Mouse (Mus musculus): ENCODE measurements at regions not wholly inside any gene's neighbourhood (a gene's known extent, or its start where the extent isn't known, plus 50 kb on each side); places are given as distances from the start of the nearest gene placed in this dataset.

GRCm38 (mm10) chr3:17452984-17453383, 495.2 kb upstream of the Cypt12 start:
- intact Hi-C loops (cut with DNase I) = no loop called here
- DNase-seq (ENCODE audit: low spot score in 2 of 2) = no peak

GRCm38 (mm10) chr3:17460545-17460944, 487.7 kb upstream of the Cypt12 start:
- intact Hi-C loops (cut with DNase I) = loop anchor here (10.0 kb wide), 1 partner anchor 314 kb away; no protein-coding TSS in a partner anchor
- DNase-seq (ENCODE audit: low spot score in 2 of 2) = peak in 1 of 2 experiments; percentile 28

- DNase-seq (ENCODE audit: low spot score in 2 of 2) = no peak
- intact Hi-C loops (cut with DNase I) = loop anchor here (10.0 kb wide), 1 partner anchor 313 kb away; no protein-coding TSS in a partner anchor
Measured at GRCm38 (mm10) chr3:17461365-17461764, 486.8 kb upstream of the Cypt12 start.

- DNase-seq (ENCODE audit: low spot score in 2 of 2) = no peak
- intact Hi-C loops (cut with DNase I) = no loop called here
Measured at GRCm38 (mm10) chr3:17473812-17474211, 474.4 kb upstream of the Cypt12 start.

GRCm38 (mm10) chr3:17489240-17490142, 458.7 kb upstream of the Cypt12 start:
- intact Hi-C loops (cut with DNase I) = no loop called here
- DNase-seq (ENCODE audit: low spot score in 2 of 2) = peak in 1 of 2 experiments; percentile 3

- no peak for DNase-seq (ENCODE audit: low spot score in 2 of 2)
- intact Hi-C loops (cut with DNase I) = no loop called here
Measured at GRCm38 (mm10) chr3:17490632-17491031, 457.6 kb upstream of the Cypt12 start.

- intact Hi-C loops (cut with DNase I) = no loop called here
- peak in 1 of 2 experiments; percentile 6 for DNase-seq (ENCODE audit: low spot score in 2 of 2)
Measured at GRCm38 (mm10) chr3:17498291-17498690, 449.9 kb upstream of the Cypt12 start.

GRCm38 (mm10) chr3:17501556-17501955, 446.7 kb upstream of the Cypt12 start:
- intact Hi-C loops (cut with DNase I) = no loop called here
- DNase-seq (ENCODE audit: low spot score in 2 of 2) = no peak

GRCm38 (mm10) chr3:17541346-17541745, 406.9 kb upstream of the Cypt12 start:
- intact Hi-C loops (cut with DNase I) = no loop called here
- DNase-seq (ENCODE audit: low spot score in 2 of 2) = no peak

- intact Hi-C loops (cut with DNase I) = no loop called here
Measured at GRCm38 (mm10) chr3:17547559-17548059, 400.6 kb upstream of the Cypt12 start.

GRCm38 (mm10) chr3:17582487-17582886, 365.7 kb upstream of the Cypt12 start:
- no peak for DNase-seq (ENCODE audit: low spot score in 2 of 2)
- intact Hi-C loops (cut with DNase I) = no loop called here

More at GRCm38 (mm10) chr3:17547559-17548059, 400.6 kb upstream of the Cypt12 start:
- DNase-seq (ENCODE audit: low spot score in 2 of 2) = no peak

GRCm38 (mm10) chr3:17589956-17590546, 358.2 kb upstream of the Cypt12 start:
- intact Hi-C loops (cut with DNase I) = no loop called here

GRCm38 (mm10) chr3:17592463-17592862, 355.7 kb upstream of the Cypt12 start:
- intact Hi-C loops (cut with DNase I) = no loop called here

More at GRCm38 (mm10) chr3:17589956-17590546, 358.2 kb upstream of the Cypt12 start:
- DNase-seq (ENCODE audit: low spot score in 2 of 2) = no peak

GRCm38 (mm10) chr3:17596365-17596764, 351.8 kb upstream of the Cypt12 start:
- intact Hi-C loops (cut with DNase I) = no loop called here
- no peak for DNase-seq (ENCODE audit: low spot score in 2 of 2)

More at GRCm38 (mm10) chr3:17592463-17592862, 355.7 kb upstream of the Cypt12 start:
- no peak for DNase-seq (ENCODE audit: low spot score in 2 of 2)

- intact Hi-C loops (cut with DNase I) = no loop called here
- DNase-seq (ENCODE audit: low spot score in 2 of 2) = no peak
Measured at GRCm38 (mm10) chr3:17613486-17613885, 334.7 kb upstream of the Cypt12 start.

- intact Hi-C loops (cut with DNase I) = no loop called here
Measured at GRCm38 (mm10) chr3:17616439-17617070, 331.7 kb upstream of the Cypt12 start.

GRCm38 (mm10) chr3:17619489-17619888, 328.7 kb upstream of the Cypt12 start:
- DNase-seq (ENCODE audit: low spot score in 2 of 2) = no peak

More at GRCm38 (mm10) chr3:17616439-17617070, 331.7 kb upstream of the Cypt12 start:
- DNase-seq (ENCODE audit: low spot score in 2 of 2) = peak; percentile 50 to 57

GRCm38 (mm10) chr3:17619890-17620289, 328.3 kb upstream of the Cypt12 start:
- intact Hi-C loops (cut with DNase I) = loop anchor here (2.0 to 10.0 kb wide), 2 partner anchors 161 to 795 kb away; no protein-coding TSS in a partner anchor

More at GRCm38 (mm10) chr3:17619489-17619888, 328.7 kb upstream of the Cypt12 start:
- intact Hi-C loops (cut with DNase I) = no loop called here

GRCm38 (mm10) chr3:17620398-17620797, 327.8 kb upstream of the Cypt12 start:
- intact Hi-C loops (cut with DNase I) = loop anchor here (2.0 to 10.0 kb wide), 2 partner anchors 160 to 796 kb away; no protein-coding TSS in a partner anchor
- DNase-seq (ENCODE audit: low spot score in 2 of 2) = peak in 1 of 2 experiments; percentile 11

More at GRCm38 (mm10) chr3:17619890-17620289, 328.3 kb upstream of the Cypt12 start:
- peak; percentile 81 to 92 for DNase-seq (ENCODE audit: low spot score in 2 of 2)

GRCm38 (mm10) chr3:17632484-17632883, 315.7 kb upstream of the Cypt12 start:
- intact Hi-C loops (cut with DNase I) = no loop called here
- DNase-seq (ENCODE audit: low spot score in 2 of 2) = no peak

Measured in left cerebral cortex, postnatal 25 days (tissue).